Mouse (Mus musculus) lung, postnatal 14 days (tissue): ENCODE measurements at regions not wholly inside any gene's neighbourhood (a gene's known extent, or its start where the extent isn't known, plus 50 kb on each side); places are given as distances from the start of the nearest gene placed in this dataset.

ENCODE experiments used
- DNase-seq: peaks from one replicate; pipeline ENCODE4 v3.0.0; 2021

GRCm38 (mm10) chr15:96878796-96879195 is 177.0 kb downstream of the Slc38a4 start:
- no peak for DNase-seq

DNA sequence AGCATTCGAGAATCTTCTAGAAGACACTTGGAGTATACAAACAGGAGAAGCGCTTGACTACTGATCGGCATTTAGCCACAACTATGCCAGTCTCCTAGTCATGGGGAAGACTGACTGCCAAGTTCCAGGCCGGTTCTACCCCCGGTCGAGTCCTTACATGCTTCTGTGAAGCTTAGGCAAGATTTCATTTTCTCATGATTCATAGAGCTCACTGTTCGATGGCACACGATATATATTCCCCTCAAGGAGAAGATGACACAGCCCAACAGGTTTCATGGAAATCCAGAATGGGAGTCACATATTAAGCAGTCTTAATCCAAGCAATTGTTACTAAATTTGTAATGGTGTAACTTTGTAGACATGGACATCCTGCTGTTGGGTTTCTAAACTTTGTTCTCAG is 177.8 kb downstream of the Slc38a4 start:
- DNase-seq: no peak

GRCm38 (mm10) chr15:96877271-96877670 is 177.7 kb upstream of the Slc38a2 start:
- no peak for DNase-seq

- no peak for DNase-seq
These were observed 174.6 kb upstream of the Slc38a2 start for GRCm38 (mm10) chr15:96874145-96874544.

- DNase-seq: no peak
These were observed 174.0 kb upstream of the Slc38a2 start for GRCm38 (mm10) chr15:96873562-96873961.

GRCm38 (mm10) chr15:96873126-96873525 is 173.6 kb upstream of the Slc38a2 start:
- DNase-seq: no peak

- no peak for DNase-seq
These were observed 168.2 kb upstream of the Slc38a2 start for GRCm38 (mm10) chr15:96867701-96868100.

DNA sequence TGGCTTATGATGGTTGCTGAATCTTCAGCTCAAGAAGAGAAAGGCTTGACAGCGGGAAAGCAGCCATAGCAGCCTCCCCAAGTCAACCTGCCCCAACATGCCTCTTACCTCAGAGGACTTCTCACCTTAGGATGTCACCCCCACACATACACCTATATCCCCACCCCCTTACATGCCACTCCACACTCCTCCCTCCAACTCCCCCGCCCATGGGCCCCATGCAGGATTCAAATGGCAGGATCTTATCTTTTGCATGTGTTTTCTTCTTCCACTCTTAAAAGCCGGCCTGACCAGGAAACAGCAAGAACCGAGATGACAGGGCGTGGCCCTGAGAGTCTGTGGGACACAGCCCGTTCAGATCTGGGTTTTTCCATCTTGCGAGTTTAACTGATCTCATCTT is 166.4 kb upstream of the Slc38a2 start:
- no peak for DNase-seq

DNA sequence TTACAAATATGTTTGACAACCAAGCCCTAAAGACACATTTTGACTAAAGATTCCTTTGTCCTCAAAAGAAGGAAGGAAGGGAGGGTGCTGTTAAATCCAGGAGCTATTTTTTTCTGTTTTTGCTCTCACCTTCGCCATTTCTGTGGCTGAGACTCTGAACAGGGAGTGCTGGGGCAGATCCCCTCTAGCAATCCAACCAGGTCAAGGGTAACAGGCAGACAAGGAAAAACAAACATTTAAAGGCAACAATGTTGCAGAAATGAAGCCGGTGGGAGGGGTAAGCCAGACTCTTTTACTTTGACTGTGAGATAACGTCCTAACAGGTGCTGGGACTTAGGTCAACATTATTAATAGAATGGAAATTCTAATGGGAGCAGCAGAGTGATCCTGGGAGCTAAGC is 158.2 kb upstream of the Slc38a2 start:
- no peak for DNase-seq

GRCm38 (mm10) chr15:96851970-96852768 is 152.6 kb upstream of the Slc38a2 start:
- no peak for DNase-seq

DNA sequence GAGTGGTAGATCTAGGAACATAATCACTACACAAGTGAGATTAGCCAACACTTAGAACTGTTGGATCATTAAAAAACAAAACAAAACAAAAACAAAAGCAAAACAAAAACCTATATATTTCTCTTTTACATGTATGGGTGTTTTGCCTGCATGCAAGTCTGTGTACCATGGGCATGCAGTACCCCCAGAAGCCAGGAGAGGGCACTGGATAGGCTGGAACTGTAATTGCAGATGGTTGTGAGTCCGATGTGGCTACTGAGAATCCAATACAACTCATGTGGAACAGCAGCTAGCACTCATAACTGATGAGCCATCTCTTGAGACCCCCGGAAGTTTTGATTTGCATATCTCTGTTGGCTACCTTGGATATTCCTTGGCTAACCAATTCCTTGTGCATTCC is 148.6 kb upstream of the Slc38a2 start:
- peak; percentile 31 for DNase-seq

DNA sequence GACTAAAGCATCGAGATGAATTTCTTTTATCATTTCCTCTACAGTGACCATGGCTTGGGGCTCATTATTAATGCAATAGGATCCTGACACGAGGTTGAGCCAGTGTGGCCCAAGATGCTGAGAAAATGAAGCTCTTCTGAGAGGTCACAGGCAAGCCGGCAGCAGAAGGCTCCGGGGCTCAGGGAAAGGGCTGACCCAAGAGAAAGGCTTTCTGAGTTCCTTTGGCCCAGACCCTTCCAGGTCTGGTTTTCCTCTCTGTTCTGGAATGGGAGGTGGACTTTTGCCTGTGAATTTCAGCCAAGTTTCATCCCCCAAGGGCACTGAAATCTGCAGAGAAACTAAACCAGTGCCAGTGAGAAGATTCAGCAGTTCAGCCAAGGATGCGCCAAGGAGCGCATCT is 145.7 kb upstream of the Slc38a2 start:
- DNase-seq: no peak

DNA sequence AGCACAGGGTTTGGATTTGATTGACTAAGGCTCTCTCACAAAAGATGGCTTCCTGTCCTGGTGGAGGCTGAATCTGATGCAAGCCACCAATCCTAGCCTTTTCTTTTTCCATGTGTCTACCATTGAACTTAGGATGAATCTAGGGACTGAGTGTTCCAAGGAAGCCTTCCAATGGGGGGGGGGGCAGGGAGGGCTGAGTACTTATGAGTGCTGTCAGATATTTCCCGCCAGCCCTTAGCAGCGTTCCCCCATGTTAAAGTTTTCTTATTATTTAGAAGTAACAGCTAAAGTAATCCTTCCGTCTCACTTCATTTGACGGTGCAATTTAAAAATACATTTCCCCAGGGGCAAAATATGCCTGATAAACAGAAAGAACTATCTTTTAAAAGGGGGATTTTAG is 144.8 kb upstream of the Slc38a2 start:
- no peak for DNase-seq

- DNase-seq: no peak
These were observed 144.1 kb upstream of the Slc38a2 start for GRCm38 (mm10) chr15:96843589-96843988.

DNA sequence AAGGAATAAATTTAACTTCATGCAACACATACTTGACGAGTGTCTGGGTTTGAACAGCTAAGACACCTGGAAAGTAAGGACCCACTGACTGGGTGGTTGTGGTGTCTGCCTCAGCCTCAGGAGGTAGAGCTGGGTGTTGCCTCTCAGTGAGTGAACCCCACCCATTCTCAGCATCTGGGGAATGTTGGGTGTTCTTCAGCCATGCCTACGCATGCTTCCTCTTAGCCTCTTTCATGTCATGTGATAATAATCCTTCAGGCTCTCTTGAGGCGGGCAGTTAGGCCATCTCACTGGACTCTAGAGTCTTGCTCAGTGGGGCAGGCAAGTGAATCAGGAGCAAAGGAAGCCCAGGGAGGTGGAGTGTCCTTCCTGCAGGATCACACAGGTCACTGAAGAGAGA is 143.4 kb upstream of the Slc38a2 start:
- no peak for DNase-seq

- DNase-seq: no peak
These were observed 137.1 kb upstream of the Slc38a2 start for GRCm38 (mm10) chr15:96836670-96837069.

- DNase-seq: no peak
These were observed 135.3 kb upstream of the Slc38a2 start for GRCm38 (mm10) chr15:96834862-96835261.

GRCm38 (mm10) chr15:96834162-96834843 is 134.8 kb upstream of the Slc38a2 start:
- no peak for DNase-seq

DNA sequence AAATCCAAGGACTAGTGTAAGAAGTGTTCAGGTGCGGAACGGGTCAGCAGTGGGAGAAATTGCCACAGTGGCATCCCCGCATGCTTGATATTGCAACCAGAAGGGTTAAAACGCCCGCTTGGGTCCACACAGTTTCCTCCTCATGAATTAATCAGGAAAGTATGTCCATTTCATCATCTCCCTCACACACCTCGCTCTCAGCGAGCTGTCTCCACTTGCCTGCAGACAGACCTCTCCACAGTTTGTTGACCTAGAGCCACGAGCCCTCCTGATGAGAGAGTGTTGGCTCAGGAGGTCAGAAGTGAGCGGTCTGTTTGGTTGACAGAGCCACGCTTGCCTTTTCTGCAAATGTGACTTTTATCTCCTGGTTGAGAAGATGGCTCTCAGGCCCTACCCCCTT is 132.9 kb upstream of the Slc38a2 start:
- DNase-seq: no peak

- DNase-seq: no peak
These were observed 131.7 kb upstream of the Slc38a2 start for GRCm38 (mm10) chr15:96831256-96831655.

GRCm38 (mm10) chr15:96830578-96830977 is 131.0 kb upstream of the Slc38a2 start:
- DNase-seq: no peak

- DNase-seq: peak; percentile 62
These were observed 130.4 kb upstream of the Slc38a2 start for GRCm38 (mm10) chr15:96829941-96830340.

- DNase-seq: no peak
These were observed 129.2 kb upstream of the Slc38a2 start for GRCm38 (mm10) chr15:96828681-96829080.

- DNase-seq: no peak
These were observed 128.4 kb upstream of the Slc38a2 start for GRCm38 (mm10) chr15:96827931-96828330.

- DNase-seq: no peak
These were observed 118.9 kb upstream of the Slc38a2 start for GRCm38 (mm10) chr15:96818435-96818834.
